Mouse (Mus musculus) bone marrow macrophage, adult 2 months (primary cell): ENCODE measurements around the gene Padi6.

Source experiments
- CTCF ChIP-seq: IDR thresholded peaks from 2 replicates; pipeline ENCODE4 v1.5.1; 2012; ENCODE audit warnings: low read depth, mild to moderate bottlenecking, low read length, moderate library complexity
- POLR2A ChIP-seq: IDR thresholded peaks from 2 replicates; pipeline ENCODE4 v1.6.1; 2012; ENCODE audit warnings: mild to moderate bottlenecking, low read depth, low read length, borderline replicate concordance

DNA sequence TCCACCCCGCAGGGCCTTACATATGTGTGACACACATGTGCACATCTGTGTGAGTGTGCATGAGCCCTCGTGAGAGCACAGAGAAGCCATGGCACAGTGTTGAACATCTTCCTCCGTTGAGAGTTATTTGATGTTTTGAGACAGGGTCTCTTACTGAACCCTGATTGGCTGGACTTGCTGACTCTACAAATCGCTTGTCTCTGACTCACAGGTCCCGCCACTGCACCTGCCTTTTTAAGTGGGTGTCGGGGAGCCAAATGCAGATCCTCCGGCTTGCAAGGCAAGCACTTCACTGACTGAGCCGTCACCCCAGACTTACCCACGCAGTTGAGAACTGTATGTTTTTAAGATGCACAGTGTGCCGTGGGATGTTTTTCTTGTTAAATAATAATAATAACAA lies 33.4 kb upstream of the Padi6 start:
- no peak for TF ChIP-seq POLR2A
- no peak for TF ChIP-seq CTCF
